Mouse (Mus musculus): ENCODE measurements around the gene Gm37240.

Gm37240 gene

GRCm38 (mm10) chr3:84748139-84748538, 1139.2 kb downstream of the Gm37240 start:
- no peak for DNase-seq (ENCODE audit: low spot score)

DNA sequence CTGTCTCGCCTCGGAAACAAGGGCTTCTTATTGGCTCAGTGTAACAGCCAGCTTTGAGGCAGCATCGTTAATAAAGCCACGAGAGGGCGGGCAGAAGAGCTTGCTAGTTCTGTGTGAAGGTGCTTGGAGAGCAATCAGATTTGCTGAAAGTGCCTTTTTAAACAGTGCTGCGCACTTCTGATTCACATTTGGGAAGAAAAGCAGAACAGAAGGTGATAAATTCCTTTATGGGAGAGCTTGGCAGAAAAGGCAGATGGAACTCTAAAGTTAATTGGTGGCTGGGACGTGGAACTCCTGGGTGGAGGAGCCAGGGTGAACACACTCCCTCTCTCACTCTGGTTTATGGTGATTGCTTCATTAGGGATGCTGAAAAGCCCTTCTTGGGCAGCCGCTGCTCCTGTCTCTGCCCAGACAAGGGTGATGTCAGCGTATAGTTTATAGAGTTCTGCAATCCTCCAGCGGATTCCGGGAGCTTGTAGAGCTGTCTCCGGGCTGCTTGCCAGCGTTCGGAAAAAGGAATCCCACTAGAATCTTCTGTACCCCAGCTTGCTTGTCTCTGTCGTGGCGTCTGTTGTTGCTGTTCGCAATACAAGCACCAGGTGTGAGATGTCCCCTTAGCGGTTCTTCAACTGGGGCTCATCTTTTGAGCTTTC, 1141.7 kb downstream of the Gm37240 start:
- no peak for DNase-seq (ENCODE audit: low spot score)

DNA sequence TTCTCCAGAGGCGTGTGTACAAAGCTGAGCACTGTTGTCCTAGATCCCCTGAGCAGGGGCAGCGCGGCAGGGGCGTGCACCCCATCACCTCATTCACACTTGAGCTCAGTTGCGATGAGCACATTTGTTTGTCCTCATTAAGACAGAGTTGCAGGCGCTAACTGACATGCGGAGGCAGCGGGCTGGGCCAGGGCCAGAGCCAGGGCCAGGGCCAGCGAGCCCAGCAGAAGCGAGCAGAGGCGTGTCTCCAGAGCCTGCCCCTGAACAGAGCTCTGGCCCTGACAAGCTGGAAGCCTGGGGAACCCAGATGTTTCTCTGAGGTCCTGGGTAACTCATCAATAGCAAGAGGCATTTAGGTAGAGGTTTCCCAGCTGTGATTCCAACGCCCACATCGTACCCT, 1142.6 kb downstream of the Gm37240 start:
- no peak for DNase-seq (ENCODE audit: low spot score)

DNA sequence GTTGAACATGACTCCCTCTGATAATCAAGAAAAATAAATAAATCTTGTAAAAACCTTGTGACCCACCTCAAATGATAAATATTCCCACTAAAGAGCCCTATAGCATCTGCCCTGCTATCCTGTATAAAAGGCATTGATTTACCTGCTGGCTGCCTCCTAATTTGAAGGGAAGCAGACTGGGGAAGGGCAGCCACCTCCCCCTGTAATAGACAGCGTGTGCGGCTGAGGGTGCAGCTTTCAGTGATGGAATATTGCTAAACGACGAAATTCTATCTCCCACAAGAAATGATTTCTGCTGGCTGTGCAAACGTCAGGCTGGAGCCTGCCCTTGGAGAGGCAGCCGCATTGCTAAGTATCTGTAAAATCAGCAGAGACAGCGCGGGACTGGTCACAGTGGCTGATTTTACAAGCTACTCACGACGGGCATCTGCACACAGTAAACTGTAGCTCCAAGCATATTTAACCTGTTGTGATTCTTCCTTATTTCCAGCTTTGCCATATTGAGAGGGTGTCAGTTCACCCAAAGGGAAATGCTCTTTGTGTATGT, 1147.2 kb downstream of the Gm37240 start:
- DNase-seq (ENCODE audit: low spot score) = no peak

DNA sequence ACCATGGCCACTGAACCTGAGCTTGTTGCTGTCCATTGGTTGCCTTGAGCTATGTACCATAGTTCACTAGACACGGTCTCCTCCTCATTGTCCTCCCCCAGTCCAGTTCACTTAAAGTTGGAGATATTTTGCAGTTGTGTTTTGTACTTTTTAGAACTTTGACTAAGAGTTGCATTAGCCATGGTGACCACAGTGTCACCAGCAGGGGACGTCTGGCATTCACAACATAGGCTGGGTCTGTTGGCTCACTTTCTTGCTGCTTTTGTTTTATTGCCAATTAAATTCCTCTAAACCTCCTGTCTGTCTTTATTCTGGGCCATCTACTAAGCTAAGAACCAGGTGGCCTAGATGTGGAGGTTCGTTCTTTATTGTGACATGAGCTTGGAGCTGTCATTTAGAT, 1150.2 kb downstream of the Gm37240 start:
- no peak for DNase-seq (ENCODE audit: low spot score)

DNA sequence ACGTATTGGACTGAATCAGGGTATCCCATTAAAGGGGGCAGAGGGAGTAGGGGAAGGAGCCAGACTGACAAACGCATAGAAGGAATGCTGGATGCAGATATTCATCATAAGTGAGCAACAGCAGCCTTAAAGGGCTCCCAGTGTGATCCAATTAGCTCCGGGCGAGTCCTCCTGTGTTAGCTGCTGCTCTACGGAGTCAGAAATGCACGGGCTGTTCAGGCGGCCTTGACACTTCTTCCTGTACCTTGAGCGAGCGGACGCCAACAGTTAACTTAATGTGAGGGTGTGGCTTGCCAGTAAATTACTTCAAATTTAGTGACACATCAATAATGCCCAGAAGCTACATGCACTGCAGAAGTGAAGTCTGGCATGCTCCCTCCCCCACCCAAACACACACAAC, 1151.6 kb downstream of the Gm37240 start:
- DNase-seq (ENCODE audit: low spot score) = no peak

- DNase-seq (ENCODE audit: low spot score) = no peak
These were observed 1154.8 kb downstream of the Gm37240 start for GRCm38 (mm10) chr3:84732516-84732915.

DNA sequence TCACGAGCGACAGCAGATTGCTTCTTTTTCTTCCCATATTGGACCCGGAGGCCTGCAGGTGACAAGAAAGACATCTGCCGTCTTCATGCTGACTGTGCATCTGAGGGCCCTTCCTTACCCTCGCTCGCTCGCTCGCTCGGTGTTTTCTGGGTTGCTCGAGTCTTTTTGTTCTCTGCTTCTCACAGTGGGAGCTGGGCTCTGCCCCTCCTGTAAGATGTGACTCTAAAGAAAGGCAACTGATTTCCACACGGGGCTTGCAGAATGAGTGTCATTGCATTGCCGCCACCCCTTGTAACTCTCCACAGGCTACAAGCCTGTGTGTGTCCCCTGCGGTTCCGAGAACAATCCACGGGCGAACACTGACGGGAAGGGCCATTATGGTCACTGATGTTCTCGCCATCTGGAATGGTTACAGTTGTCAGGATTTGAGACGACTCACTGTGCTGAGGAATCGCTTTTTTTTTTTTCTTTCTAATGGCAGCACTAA, 1155.3 kb downstream of the Gm37240 start:
- DNase-seq (ENCODE audit: low spot score) = no peak

- no peak for DNase-seq (ENCODE audit: low spot score)
These were observed 1155.8 kb downstream of the Gm37240 start for GRCm38 (mm10) chr3:84731403-84732015.

DNA sequence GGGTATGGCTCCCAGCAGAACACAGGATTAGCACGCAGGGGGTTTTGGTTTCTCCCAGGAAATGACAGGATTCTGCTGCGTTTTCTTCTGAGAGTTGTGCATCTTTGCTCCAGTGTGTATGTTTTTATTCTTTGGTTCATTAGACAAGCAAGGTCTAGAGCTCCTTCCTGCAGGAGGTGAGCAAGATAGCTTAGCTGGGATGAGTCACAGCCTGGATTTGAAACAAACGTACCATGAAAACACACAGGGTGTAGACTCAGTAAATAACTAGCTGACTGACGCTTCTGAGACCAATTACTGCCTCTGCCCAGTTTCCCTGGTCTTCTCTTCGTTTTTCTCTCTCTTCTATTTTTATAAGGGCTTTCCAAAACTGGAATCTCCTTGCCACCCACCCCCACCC, 1156.3 kb downstream of the Gm37240 start:
- DNase-seq (ENCODE audit: low spot score) = no peak

GRCm38 (mm10) chr3:84729806-84730205, 1157.5 kb downstream of the Gm37240 start:
- DNase-seq (ENCODE audit: low spot score) = no peak

DNA sequence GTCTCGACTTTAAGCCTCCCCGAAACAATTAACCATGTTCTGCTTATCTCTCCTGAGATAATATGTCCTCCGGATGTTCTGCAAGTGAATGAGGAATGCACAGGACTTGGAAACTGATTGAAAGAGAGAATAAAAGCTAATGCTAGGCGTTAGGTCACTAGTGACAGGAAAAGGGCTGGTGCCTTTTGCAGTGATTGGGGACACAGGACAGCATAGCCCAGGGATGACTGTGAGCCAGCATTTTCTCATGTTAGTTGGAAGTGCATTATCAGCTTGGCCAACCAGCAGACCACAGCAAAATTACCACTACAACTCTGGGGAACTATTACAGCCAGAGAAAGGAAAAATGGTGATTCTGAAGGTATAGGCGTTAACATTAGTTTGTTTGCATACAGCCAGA, 1163.3 kb downstream of the Gm37240 start:
- no peak for DNase-seq (ENCODE audit: low spot score)

DNA sequence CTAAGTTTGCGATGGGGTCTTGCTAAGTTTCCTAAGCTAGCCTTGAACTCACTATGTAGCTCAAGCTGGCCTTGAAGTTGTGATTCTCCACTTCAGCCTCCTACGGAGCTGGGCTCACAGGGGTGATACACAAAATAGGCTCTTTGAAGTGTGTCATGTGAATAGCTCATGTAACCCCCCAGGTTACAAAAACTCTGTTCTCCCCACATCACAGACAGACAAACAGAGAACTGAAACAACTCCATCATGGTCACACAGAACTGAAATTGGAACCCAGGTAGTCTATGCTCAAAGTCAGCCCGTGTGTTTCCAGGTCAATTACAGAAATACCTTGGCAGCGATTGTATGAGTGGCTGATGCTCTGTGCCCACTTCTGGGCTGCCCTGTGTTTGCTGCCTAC, 1164.6 kb downstream of the Gm37240 start:
- DNase-seq (ENCODE audit: low spot score) = no peak

DNA sequence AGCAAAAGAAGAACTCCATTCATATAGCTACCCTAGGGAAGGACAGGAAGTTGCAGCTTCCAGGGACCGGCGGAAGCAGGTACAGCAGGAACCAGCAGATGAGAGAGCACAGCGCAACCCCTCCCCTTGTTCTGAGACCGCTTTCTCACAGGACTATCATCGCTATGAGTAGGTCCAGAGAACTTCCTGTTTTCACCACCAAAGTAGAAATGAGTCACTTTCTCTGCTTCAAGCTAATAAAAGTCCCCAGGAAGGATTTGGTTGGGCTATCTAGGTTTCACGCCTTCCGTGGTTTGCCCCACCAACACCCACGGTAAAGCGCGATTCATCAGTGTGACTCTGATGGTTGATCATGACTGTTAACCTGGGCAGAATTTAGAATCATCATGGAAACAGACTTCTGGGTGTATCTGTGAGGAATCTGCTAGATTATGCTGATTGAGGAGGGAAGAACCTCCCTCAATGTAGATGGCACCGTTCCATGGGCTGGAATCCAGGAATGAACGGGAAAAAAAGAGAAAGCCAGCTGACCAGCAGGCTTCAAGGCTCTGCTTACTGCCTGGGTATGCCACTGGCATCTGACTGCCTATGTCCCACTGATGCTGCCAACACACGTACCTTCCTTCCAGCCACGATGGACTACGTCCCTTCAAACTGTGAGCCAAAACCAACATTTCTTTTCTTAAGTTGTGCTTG, 1172.1 kb downstream of the Gm37240 start:
- DNase-seq (ENCODE audit: low spot score) = peak; percentile 14

DNA sequence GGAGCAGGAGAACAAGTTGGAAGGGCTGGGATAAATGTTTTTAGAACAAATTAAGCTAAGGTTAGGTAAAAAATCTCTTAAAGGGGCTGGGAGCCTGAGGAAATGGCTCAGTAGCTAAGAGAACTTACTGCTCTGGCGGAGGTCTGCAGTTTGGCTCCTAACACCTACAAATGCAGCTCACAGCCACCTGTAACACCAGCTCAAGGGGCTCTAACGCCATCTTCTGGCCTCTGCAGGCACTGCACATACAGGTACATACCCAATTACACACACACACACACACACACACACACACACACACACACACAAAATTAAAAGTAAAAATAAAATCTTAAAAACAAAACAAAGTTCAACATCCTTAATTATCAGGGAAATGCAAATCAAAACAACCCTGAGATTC, 1174.4 kb downstream of the Gm37240 start:
- no peak for DNase-seq (ENCODE audit: low spot score)

- DNase-seq (ENCODE audit: low spot score) = no peak
These were observed 1176.6 kb downstream of the Gm37240 start for GRCm38 (mm10) chr3:84710723-84711122.

- DNase-seq (ENCODE audit: low spot score) = no peak
These were observed 1177.4 kb downstream of the Gm37240 start for GRCm38 (mm10) chr3:84709967-84710366.

DNA sequence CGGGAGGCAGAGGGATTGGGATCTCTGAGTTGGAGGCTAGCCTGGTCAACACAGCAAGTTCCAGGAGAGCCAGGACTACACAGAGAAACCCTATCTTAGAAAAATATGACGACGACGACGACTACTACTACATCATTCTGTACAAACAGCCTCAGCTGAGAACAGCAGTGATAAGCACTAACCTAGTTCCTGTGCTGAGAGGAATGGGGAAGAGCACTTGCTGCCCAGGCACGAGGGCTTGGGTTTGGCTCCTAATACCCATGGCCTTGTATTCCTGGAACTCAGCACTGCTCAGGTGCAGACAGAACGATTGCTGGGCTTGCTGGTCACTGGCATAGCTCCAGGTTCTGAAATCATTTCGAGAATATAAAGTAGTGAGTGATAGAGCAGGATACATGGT, 1178.2 kb downstream of the Gm37240 start:
- DNase-seq (ENCODE audit: low spot score) = no peak

GRCm38 (mm10) chr3:84708469-84708868, 1178.8 kb downstream of the Gm37240 start:
- DNase-seq (ENCODE audit: low spot score) = no peak

- no peak for DNase-seq (ENCODE audit: low spot score)
These were observed 1182.1 kb downstream of the Gm37240 start for GRCm38 (mm10) chr3:84705224-84705623.

GRCm38 (mm10) chr3:84703083-84703810, 1184.1 kb downstream of the Gm37240 start:
- DNase-seq (ENCODE audit: low spot score) = no peak

- no peak for DNase-seq (ENCODE audit: low spot score)
These were observed 1185.4 kb downstream of the Gm37240 start for GRCm38 (mm10) chr3:84701964-84702363.
